Mouse (Mus musculus) small intestine, adult 2 months (tissue): ENCODE measurements around the gene Rft1. TPM values are rescaled to one million over a fixed set of nuclear protein-coding genes. Genes with fewer than 3 reads are reported as not detected.

Source experiments
- H3K27ac ChIP-seq: fragments of 200-500 bp; 2 replicates; pipeline ENCODE4 v1.5.1; 2012; ENCODE audit warnings: low read depth, low read length, control low read depth, inconsistent platforms; ENCODE audit not compliant: insufficient read depth
- H3K27me3 ChIP-seq: fragments of 200-500 bp; 2 replicates; pipeline ENCODE4 v1.6.1; 2012; ENCODE audit warnings: mild to moderate bottlenecking, moderate library complexity, low read length, inconsistent platforms; ENCODE audit not compliant: control insufficient read depth, insufficient read depth
- H3K36me3 ChIP-seq: fragments of 200-500 bp; 2 replicates; pipeline ENCODE4 v1.6.1; 2012; ENCODE audit warnings: mild to moderate bottlenecking, low read length, control low read depth, inconsistent platforms; ENCODE audit not compliant: control insufficient read depth, insufficient read depth
- H3K4me1 ChIP-seq: fragments of 200-500 bp; 2 replicates; pipeline ENCODE4 v1.6.1; 2012; ENCODE audit warnings: low read length, inconsistent platforms, mixed read lengths; ENCODE audit not compliant: control insufficient read depth, insufficient read depth, insufficient read length
- H3K4me3 ChIP-seq: fragments of 200-500 bp; 2 replicates; pipeline ENCODE4 v1.5.1; 2012; ENCODE audit warnings: low read depth, mild to moderate bottlenecking, control low read depth, inconsistent platforms, low read length, moderate library complexity
- CTCF ChIP-seq: fragments of 200-500 bp; IDR thresholded peaks from 2 replicates; pipeline ENCODE4 v1.5.1; 2012; ENCODE audit warnings: low read depth, mild to moderate bottlenecking, control low read depth, inconsistent platforms, low read length, moderate library complexity, mixed read lengths; ENCODE audit not compliant: insufficient replicate concordance, insufficient read length; ENCODE audit errors: extremely low read depth
- POLR2A ChIP-seq: fragments of 200-500 bp; IDR thresholded peaks from 2 replicates; pipeline ENCODE4 v1.6.1; 2012; ENCODE audit warnings: low read depth, mild to moderate bottlenecking, control low read depth, inconsistent platforms, low read length, moderate library complexity
- WGBS: fragments of 180-500 bp; shearing (Covaris S2); methylation state at CpG from one replicate; pipeline ENCODE4 v1.1.7; 2018; 5-methylcytosine and 5-hydroxymethylcytosine counted together
- polyA plus RNA-seq: library from polyadenylated mRNA; depleted of rRNA; stranded (reverse); fragments of >200 nt; gene quantifications from 2 replicates; pipeline ENCODE4 v1.2.3, GENCODE M21; 2012

Rft1 gene
- polyA plus RNA-seq, 1 experiment: 5.6 TPM

- TF ChIP-seq CTCF (peak; percentile 89), POLR2A (no peak)
- 21% methylated on average over 7 of the region's 7 CpGs for WGBS
- Histone ChIP-seq H3K4me1 (peaks cover 42% of the 10 kb centered on the region), H3K27ac (peak overlapping the region; percentile 8; the same call in 1 of the 2 replicates), H3K4me3 (no peak overlapping the region), H3K27me3 (no peaks in the 10 kb centered on the region), H3K36me3 (peaks cover 32% of the 10 kb centered on the region)
These were observed 41.6 kb upstream of the Rft1 start for GRCm38 (mm10) chr14:30612523-30612922.

GRCm38 (mm10) chr14:30612962-30613715, 41.0 kb upstream of the Rft1 start:
- no peak for TF ChIP-seq CTCF
- TF ChIP-seq POLR2A: no peak
- no peak overlapping the region for H3K4me3 ChIP-seq
- peaks cover 28% of the 10 kb centered on the region for H3K36me3 ChIP-seq
- 69% methylated on average over 2 of the region's 2 CpGs for WGBS
- peaks cover 42% of the 10 kb centered on the region for H3K4me1 ChIP-seq
- H3K27me3 ChIP-seq: no peaks in the 10 kb centered on the region
- H3K27ac ChIP-seq: peak overlapping the region; percentile 8; the same call in 1 of the 2 replicates

GRCm38 (mm10) chr14:30616751-30617150, 37.4 kb upstream of the Rft1 start:
- no peak overlapping the region for H3K4me3 ChIP-seq
- H3K4me1 ChIP-seq: peaks cover 33% of the 10 kb centered on the region
- peaks cover 15% of the 10 kb centered on the region for H3K36me3 ChIP-seq
- 70% methylated on average over 2 of the region's 2 CpGs for WGBS
- no peak overlapping the region for H3K27ac ChIP-seq
- no peaks in the 10 kb centered on the region for H3K27me3 ChIP-seq
- no peak for TF ChIP-seq POLR2A
- no peak for TF ChIP-seq CTCF

DNA sequence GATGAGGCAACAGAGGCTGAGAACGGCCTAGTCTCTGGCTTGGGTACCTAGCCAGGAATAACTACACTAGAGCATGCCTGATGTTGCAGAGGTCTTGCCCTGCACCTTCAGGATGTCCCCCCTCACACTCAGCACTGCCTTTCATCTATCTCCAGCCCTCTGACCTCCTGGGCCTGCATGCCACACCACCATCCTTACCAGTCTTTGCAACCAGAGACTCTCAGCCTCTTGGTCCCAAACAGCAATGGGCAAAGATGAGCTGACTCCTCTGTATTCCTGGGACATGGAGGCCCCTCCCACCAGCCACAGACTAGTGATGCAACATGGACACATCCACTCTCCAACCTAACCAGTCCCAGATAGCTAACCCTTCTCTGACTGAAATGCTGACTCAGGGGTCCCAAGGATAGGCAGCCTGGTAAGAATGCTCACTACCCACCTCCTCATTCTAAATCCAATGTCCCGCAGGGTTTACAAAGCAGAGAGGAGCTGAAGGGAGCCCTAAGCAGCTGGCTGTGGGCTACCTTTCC, 35.3 kb upstream of the Rft1 start:
- Histone ChIP-seq H3K4me1 (peaks cover 29% of the 10 kb centered on the region), H3K36me3 (peaks cover 24% of the 10 kb centered on the region), H3K27ac (no peak overlapping the region), H3K27me3 (no peaks in the 10 kb centered on the region), H3K4me3 (no peak overlapping the region)
- TF ChIP-seq POLR2A (no peak), CTCF (no peak)
- WGBS: 87% methylated on average over 2 of the region's 2 CpGs

- WGBS: 86% methylated on average over 7 of the region's 7 CpGs
- TF ChIP-seq POLR2A: no peak
- no peak for TF ChIP-seq CTCF
- Histone ChIP-seq H3K27me3 (no peaks in the 10 kb centered on the region), H3K4me1 (peaks cover 21% of the 10 kb centered on the region), H3K4me3 (no peak overlapping the region), H3K36me3 (peaks cover 24% of the 10 kb centered on the region), H3K27ac (no peak overlapping the region)
These were observed 34.1 kb upstream of the Rft1 start for GRCm38 (mm10) chr14:30619982-30620578.

DNA sequence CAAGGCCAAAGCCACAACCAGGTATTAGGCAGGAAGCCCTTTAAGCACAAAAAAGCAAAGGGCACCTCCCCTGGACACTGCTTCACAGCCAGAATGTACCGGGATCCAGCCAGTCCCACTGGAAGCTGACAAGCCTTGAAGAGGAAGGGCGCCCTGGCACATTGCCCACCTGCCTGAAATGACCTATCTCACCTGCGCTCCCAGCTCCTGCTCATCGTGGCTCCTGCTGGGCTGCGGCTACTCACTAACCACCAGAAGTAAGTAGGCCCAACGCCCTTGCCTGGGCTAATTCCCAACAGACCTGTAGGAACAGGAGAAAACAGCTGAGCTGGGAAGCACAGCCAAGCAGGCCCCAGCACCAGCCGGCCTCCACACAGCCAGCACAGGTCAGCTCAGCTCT, 32.0 kb upstream of the Rft1 start:
- no peak overlapping the region for H3K4me3 ChIP-seq
- no peak for TF ChIP-seq POLR2A
- TF ChIP-seq CTCF: no peak
- H3K36me3 ChIP-seq: peaks cover 21% of the 10 kb centered on the region
- 38% methylated on average over 7 of the region's 7 CpGs for WGBS
- no peak overlapping the region for H3K27ac ChIP-seq
- H3K27me3 ChIP-seq: no peaks in the 10 kb centered on the region
- peaks cover 20% of the 10 kb centered on the region for H3K4me1 ChIP-seq

GRCm38 (mm10) chr14:30622556-30622955, 31.6 kb upstream of the Rft1 start:
- H3K27ac ChIP-seq: no peak overlapping the region
- H3K4me3 ChIP-seq: no peak overlapping the region
- H3K27me3 ChIP-seq: no peaks in the 10 kb centered on the region
- no peak for TF ChIP-seq POLR2A
- TF ChIP-seq CTCF: no peak
- whole genome bisulfite sequencing: 92% methylated on average over 8 of the region's 8 CpGs
- H3K4me1 ChIP-seq: peaks cover 20% of the 10 kb centered on the region
- H3K36me3 ChIP-seq: peaks cover 19% of the 10 kb centered on the region
